Mouse (Mus musculus): Measurements from ENCODE around the gene Mis12.

Gene Mis12

DNA sequence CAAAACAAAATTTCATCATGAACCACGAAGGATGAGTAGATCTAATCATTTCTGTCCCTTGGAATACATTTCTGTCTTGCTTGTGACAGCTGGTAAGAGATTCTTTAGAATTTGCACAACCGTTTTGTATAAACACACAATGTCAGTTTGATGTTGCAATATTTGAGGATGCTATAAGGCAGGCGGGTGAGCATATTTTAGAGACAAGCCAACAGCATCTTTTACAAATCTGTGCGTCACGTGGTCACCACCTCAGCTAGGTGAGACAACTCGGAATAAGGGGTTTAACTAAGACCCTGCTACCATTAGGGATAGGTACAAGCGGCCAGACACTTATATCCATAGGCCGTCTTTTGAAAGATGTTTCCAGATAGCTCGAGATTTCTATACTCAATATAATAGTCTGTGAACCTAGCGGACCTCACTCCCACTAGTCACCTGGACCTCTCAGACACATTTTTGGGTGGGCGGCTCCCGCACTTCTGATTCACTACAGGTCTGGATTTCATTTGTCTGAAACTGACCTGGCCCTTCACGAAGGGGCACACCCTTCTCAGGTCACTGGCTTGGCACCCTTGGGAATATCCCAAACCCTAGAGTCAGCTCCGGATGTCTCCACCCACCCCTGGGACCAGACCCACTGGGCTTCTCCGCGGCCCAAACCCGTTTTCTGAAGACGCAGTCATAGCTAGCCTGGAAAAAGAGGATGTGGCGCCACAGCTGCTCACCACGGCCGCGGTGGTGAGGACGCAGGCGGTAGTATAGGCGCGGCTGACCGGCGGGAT is 803 bp upstream of the Mis12 start:
- peak; percentile 9 for DNase-seq (ENCODE audit: low read depth)

DNA sequence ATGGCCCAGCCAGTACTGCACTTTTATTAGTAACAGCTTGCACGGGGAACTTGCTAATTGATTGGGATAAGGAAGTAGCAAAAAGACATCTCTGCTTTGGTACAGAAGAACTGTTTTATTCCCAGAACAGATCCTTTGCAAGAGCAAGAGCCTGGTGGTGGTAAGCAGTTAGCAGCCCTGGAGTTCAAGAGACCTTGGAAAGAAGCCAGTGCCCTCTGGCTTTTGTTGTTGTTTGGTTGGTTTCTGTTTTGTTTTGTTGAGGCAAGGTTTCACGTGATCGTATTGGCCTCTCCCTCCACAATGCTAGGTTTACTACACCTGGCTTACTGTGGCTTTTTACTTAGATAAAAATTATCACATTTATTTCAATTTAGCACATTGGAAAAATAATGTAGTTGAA is 8.9 kb downstream of the Mis12 start:
- no peak for DNase-seq (ENCODE audit: low read depth)

DNA sequence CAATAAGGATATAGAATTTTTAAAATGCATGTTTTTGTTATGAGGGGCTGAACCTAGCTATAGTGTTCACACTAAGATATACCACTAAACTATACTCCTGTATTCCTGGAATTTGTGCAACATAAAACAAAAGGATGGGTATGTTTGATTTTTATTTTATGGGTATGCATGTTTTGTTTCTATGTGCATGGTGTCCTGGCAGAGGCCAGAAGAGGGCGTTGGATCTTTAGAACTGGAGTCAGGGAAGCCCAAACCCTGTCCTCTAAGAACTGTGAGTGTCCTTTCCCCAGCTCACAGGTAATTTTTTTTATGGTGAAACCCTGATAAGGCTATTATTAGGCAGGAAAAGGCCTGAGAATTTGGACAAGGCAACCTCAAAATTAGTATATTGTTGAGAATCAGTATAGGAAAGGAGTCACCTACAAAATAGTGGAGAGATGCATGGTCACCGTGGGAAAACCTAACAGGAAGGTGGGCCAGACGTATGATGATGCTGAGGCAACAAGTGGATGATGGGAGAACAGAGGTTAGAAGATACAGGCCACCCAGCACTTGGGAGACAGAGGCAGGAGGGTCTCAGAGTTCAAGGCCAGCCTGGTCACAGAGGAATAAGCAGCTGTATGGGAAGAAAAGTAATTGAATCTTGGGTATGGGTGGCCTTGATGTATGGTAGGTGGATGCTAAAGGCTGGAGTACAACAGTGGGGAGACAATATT is 10.2 kb downstream of the Mis12 start:
- DNase-seq (ENCODE audit: low read depth), result no peak

DNA sequence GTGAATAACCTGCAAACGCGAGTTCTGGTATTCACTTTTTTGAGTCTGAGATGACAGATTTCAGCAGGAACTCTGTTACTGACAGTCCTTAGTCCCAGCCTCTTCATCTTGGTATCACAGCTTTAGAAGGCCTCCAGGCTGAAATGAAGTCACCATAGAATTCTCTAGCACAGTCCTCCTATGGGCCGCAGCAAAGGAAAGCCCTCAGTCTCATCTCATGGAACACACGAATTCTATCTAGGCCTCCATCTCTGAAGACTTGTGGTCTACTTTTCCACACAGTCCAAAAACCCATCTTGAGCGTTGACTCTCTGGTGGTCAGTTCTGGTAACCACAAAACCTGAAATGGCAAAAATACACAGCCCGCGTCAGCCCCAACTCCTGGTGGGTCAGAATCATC is 12.7 kb downstream of the Mis12 start:
- DNase-seq (ENCODE audit: low read depth), result no peak

DNA sequence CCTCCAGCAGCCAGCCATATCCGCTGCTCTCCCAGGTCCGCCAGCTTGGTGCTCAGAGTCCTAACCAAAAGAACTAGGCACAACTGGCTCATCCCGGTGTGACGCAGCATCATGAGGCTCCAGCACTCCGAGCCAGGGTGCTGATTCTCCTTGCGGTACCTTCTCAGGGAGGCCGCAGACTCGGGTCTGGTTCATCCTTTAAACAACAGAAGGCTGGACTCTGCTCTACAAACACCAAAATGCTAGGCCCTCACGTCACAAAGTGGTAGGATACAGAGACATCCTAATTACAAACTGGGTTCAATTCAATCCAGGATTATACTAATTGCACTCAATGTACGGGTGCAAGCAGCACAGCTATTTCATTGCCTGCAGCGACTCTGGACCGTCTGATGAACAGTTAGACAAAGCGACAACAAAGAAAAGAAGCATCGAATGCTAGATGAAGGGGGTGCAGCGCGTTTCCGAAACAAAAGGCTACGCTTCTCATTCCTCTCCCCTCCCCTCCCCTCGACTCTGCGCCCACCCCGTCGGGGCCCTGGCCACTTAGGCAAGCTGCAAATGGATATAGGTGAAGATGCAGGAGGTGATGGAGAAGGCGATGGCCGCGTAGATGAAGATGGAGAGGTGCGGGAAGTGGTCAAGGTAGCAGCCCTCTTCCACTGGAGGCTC is 13.2 kb downstream of the Mis12 start:
- no peak for DNase-seq (ENCODE audit: low read depth)

DNA sequence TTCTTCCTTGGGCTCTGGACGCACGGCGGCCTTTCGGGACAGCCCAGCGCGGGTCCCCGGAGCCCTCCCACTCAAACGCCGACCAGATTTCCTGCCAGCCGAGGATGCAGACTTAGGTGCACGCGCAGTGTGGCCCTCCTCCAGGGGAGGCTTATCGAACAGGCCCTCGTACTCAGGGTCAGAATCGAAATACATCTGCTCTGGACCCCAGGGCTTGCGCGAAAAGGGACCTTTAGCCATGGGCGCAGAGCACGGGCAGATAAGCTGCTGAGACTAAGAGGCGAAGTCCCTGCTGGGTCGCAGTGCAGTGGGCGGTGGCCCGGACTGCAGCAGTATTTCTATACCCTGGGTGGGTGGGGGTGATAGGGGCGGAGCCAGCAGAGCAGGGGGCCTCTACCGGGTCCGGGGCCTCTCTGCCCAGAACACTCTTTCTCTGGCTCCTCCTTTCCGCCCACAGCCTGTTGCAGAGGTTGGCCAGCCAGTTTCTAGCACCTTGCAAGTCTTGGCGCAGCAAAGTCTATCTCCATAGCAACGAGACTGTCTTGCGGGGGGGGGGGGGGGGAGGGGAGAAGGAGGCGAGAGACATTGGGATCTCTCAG is 13.9 kb downstream of the Mis12 start, which contains the start of gene 6330403K07Rik:
TSS of gene 6330403K07Rik (minus strand) at position 351 of the 599 bp plus-strand sequence.
- DNase-seq (ENCODE audit: low read depth), result no peak

DNA sequence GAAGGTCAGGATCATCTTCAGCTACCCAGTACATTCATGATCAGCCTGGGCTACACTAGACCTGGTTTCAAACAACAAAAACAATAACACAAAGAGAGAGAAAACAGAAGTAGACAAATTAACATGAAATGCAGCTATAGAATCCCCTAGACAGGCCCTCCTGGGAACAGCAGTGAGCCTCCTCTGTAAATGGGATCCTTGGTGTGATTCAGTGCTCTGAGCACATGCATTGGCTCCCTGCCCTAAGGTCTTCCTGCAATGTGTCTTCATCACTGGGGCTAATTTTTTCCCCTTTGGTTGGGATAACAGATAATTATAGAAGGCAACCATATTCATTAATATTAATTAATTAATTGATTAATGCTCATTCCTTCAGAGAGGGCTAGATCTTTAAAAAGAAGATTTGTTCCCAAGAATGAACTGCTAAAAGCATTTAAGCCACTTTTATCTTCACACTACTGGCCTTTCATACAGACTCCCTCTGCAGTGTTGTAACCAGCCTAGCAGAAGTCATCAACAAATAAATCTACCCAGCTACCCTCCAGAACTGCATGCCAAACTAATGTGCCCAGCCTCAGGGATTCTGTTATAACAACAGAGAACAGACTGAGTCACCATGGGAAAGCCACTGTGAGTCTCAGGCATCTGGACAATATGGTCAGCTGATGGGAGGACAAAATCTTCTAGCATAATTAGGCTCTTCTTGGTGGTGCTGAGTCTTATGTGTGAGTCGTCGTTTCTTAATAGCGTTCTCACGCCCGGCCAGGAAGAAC is 20.3 kb downstream of the Mis12 start:
- DNase-seq (ENCODE audit: low read depth), result no peak

DNA sequence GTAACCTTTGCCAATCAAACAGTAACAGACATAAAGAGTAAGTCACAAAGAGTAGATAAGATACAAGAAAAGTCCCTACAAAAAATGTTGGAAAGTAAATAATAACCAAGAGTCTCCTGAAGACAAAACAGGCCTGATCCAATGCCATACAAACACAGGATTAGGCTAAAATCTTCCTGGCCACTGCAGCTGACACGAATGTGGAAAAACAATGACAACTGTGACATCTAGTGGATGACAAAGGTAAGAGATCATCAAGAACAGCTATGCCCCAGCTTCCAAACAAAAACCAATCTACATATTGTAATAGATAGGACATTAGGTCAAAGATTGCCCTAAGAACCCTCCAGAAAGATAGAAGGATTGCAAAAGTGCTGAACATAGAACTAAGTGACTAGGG is 33.1 kb downstream of the Mis12 start:
- no peak for DNase-seq (ENCODE audit: low read depth)

DNA sequence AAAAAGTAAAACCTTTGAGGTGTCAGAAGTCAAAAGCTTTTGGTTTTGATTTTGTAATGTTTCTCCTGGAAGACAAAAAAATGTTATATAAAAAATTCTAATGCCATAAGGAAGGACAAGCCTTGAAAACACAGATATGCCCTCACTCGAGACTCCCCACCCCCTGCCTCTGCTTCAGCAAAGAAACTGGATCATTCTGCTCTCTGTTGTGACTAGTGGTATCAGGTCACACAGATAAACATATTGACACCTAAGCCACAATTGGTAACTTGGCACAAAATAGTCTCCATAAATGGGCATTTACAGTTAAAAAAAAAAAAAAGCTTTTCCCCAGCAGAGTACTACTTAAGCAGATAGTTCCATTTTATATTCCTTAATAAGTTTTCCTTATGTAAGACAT is 56.9 kb downstream of the Mis12 start:
- no peak for DNase-seq (ENCODE audit: low read depth)

All from c-Kit-positive CD71-positive TER-119-negative erythroid progenitor cells, embryonic 14.5 days (primary cell).